13 mouse cellular contexts compared by ENCODE assay signal in genomic region chr9:27813207-27813790, GRCm38 (mm10). TPM values are rescaled to one million over a fixed set of nuclear protein-coding genes. Genes with fewer than 3 reads are reported as not detected.
DNase-seq lines count a peak whose midpoint lies in the region; ATAC-seq and TF ChIP-seq lines count a peak whose summit lies in the region.
"Had no signal": no experiment of that assay in that cellular context is flagged by ENCODE, and none has a peak within 500 bp of the region (broad histone marks: within the 10 kb centered on the region; RNA-seq: fewer than 3 reads in every experiment).

No protein-coding gene starts in this region.

- no peaks in the 10 kb centered on the region for H3K27me3 ChIP-seq in hindbrain, embryonic 11.5 days (ENCODE audit: control insufficient read depth, insufficient read depth, low read length)
- no peaks in the 10 kb centered on the region for H3K27me3 ChIP-seq in hindbrain, postnatal 0 days (ENCODE audit: insufficient read depth, low read length)
- H3K27me3 ChIP-seq: forebrain, embryonic 13.5 days; heart, embryonic 15.5 days had no signal

- H3K36me3 ChIP-seq in hindbrain, embryonic 11.5 days (ENCODE audit: control insufficient read depth, insufficient read depth, low read length) = no peaks in the 10 kb centered on the region
- no peaks in the 10 kb centered on the region for H3K36me3 ChIP-seq in hindbrain, postnatal 0 days (ENCODE audit: insufficient read depth, low read length)
- H3K36me3 ChIP-seq: heart, embryonic 15.5 days had no signal

- 35% methylated on average over 3 of the region's 3 CpGs for WGBS in hindbrain, embryonic 11.5 days
- WGBS in hindbrain, postnatal 0 days = 28% methylated on average over 3 of the region's 3 CpGs

- no peak overlapping the region for H3K4me2 ChIP-seq in hindbrain, embryonic 11.5 days (replicated peaks; ENCODE audit: low read depth, low read length)
- H3K4me2 ChIP-seq in hindbrain, postnatal 0 days (ENCODE audit: low read depth, low read length) = no peak overlapping the region
- H3K4me2 ChIP-seq: forebrain, embryonic 13.5 days; heart, embryonic 15.5 days had no signal

- TF ChIP-seq CTCF in hindbrain, postnatal 0 days (IDR thresholded peaks at IDR 0.05; ENCODE audit: low read depth) = no peak

- ATAC-seq in hindbrain, embryonic 11.5 days (ENCODE audit: low FRiP score) = no peak
- no peak for ATAC-seq in hindbrain, postnatal 0 days
- ATAC-seq in erythroblast, adult 5-6 weeks (replicated peaks; ENCODE audit: low FRiP score, poor library complexity, severe bottlenecking) = no peak
- ATAC-seq: forebrain, embryonic 13.5 days; inflammation-experienced regulatory T-cells, adult 6 months had no signal

- DNase-seq in hindbrain, embryonic 11.5 days (ENCODE audit: low spot score) = peak; percentile 27
- no peak for DNase-seq in hindbrain, postnatal 0 days (ENCODE audit: low spot score)
- DNase-seq in 3T3-L1 (ENCODE audit: low read depth, low spot score) (peak; percentile 98), NIH3T3 (ENCODE audit: low read depth) (peak; percentile 94)
- DNase-seq in heart, postnatal 10 days = peak; percentile 13 to 20
- DNase-seq in spleen, postnatal 36 days (ENCODE audit: low spot score in 2 of 2) = no peak
- DNase-seq: cerebellum, adult 11 months; layer of hippocampus, adult 9-11 months; lung, postnatal 4 days had no signal

- no peak overlapping the region for H3K27ac ChIP-seq in hindbrain, embryonic 11.5 days (ENCODE audit: low read depth, low read length)
- H3K27ac ChIP-seq in hindbrain, postnatal 0 days = no peak overlapping the region
- H3K27ac ChIP-seq: forebrain, embryonic 13.5 days; heart, embryonic 15.5 days had no signal

- no peak overlapping the region for H3K9ac ChIP-seq in hindbrain, embryonic 11.5 days (ENCODE audit: low read depth, low read length)
- no peak overlapping the region for H3K9ac ChIP-seq in hindbrain, postnatal 0 days (replicated peaks; ENCODE audit: low read length)
- H3K9ac ChIP-seq: forebrain, embryonic 13.5 days; heart, embryonic 15.5 days had no signal

- no peak overlapping the region for H3K4me3 ChIP-seq in hindbrain, embryonic 11.5 days (ENCODE audit: low read depth, low read length)
- no peak overlapping the region for H3K4me3 ChIP-seq in hindbrain, postnatal 0 days (ENCODE audit: low read length)
- H3K4me3 ChIP-seq: forebrain, embryonic 13.5 days; heart, embryonic 15.5 days had no signal

- no peaks in the 10 kb centered on the region for H3K9me3 ChIP-seq in hindbrain, embryonic 11.5 days (ENCODE audit: control insufficient read depth, low read length)
- no peaks in the 10 kb centered on the region for H3K9me3 ChIP-seq in hindbrain, postnatal 0 days (ENCODE audit: low read length)
- H3K9me3 ChIP-seq: heart, embryonic 15.5 days had no signal

- intact Hi-C loops in heart, postnatal 10 days (cut with DNase I) = no loop called here

- no peaks in the 10 kb centered on the region for H3K4me1 ChIP-seq in hindbrain, embryonic 11.5 days (replicated peaks; ENCODE audit: control insufficient read depth, insufficient read depth, low read length)
- no peaks in the 10 kb centered on the region for H3K4me1 ChIP-seq in hindbrain, postnatal 0 days (ENCODE audit: insufficient read depth, low read length)
- H3K4me1 ChIP-seq: forebrain, embryonic 13.5 days; heart, embryonic 15.5 days had no signal

RNA-seq across cellular contexts. Expression of gene Opcml, which starts 22.7 kb away (rescaled TPM):
- polyA plus RNA-seq in hindbrain, embryonic 11.5 days (2014; fragmentation: Nextera tagmentation; extraction: Ambion mirVana) = 3.3 and 5.7 TPM in 2 replicates
- 88.2 and 102 TPM in 2 replicates for total RNA-seq in hindbrain, postnatal 0 days (2014; rRNA removed)
- polyA plus RNA-seq in hindbrain, postnatal 0 days (2015; fragmentation: Nextera tagmentation; extraction: Ambion mirVana) = 48.3 and 51.3 TPM in 2 replicates
- total RNA-seq in heart, postnatal 10 days (2021) = 1 to 10 TPM; 1.1 to 1.7 TPM
- not detected in 2 replicates for total RNA-seq in erythroblast, adult 5-6 weeks (2015; ENCODE audit: low replicate concordance)
- total RNA-seq in erythroblast, adult 5-6 weeks (2017; ENCODE audit: low replicate concordance) = not detected in 2 replicates

Comparison
In these comparisons a context has a peak if more than half of its experiments do, and no peak if none do; other contexts are left out.
1. DNase-seq: peak in hindbrain, embryonic 11.5 days (single experiment), 3T3-L1 (single experiment), NIH3T3 (single experiment) and heart, postnatal 10 days (2 of 2); none in hindbrain, postnatal 0 days (single experiment) and spleen, postnatal 36 days (0 of 2).
2. RNA of gene Opcml, which starts 22.7 kb away (total RNA-seq): 88.2 to 102 TPM in hindbrain, postnatal 0 days; 1.1 to 1.7 TPM in heart, postnatal 10 days and not detected in erythroblast, adult 5-6 weeks; every median in the first group is over 10 times any median in the second.